Mouse (Mus musculus) E14TG2a.4 (cell line): Measurements from ENCODE around the gene Sft2d1.

Source experiments
- CTCF ChIP-seq: conservative IDR thresholded peaks from 2 replicates; pipeline ENCODE4 v1.5.1; 2014; ENCODE audit warnings: low read length
- NANOG ChIP-seq: IDR thresholded peaks from 2 replicates; pipeline ENCODE4 v1.6.1; 2014; ENCODE audit warnings: borderline replicate concordance, low read length, mixed read lengths
- POU5F1 ChIP-seq: IDR thresholded peaks from 2 replicates; pipeline ENCODE4 v1.6.1; 2014; ENCODE audit warnings: low read length, borderline replicate concordance

GRCm38 (mm10) chr17:8367514-8368480 lies 56.9 kb downstream of the Sft2d1 start:
- TF ChIP-seq CTCF: no peak
- TF ChIP-seq POU5F1: no peak
- no peak for TF ChIP-seq NANOG
